In genomic region chr2:124930719-124931118, GRCm38 (mm10) we compare ENCODE assay signal across 23 mouse cellular contexts.
A peak's percentile ranks its signal among the peaks of the same experiment; 100 is the strongest.
DNase-seq lines count a peak whose midpoint lies in the region; ATAC-seq lines count a peak whose summit lies in the region.
"Had no signal": no experiment of that assay in that cellular context is flagged by ENCODE, and none has a peak within 500 bp of the region (broad histone marks: within the 10 kb centered on the region; RNA-seq: fewer than 3 reads in every experiment).

No protein-coding gene starts in this region.

- no peaks in the 10 kb centered on the region for H3K36me3 ChIP-seq in hindbrain, embryonic 10.5 days
- H3K36me3 ChIP-seq in hindbrain, embryonic 11.5 days (ENCODE audit: control insufficient read depth, insufficient read depth, low read length): no peaks in the 10 kb centered on the region
- H3K36me3 ChIP-seq: embryonic facial prominence, embryonic 10.5 days; heart, embryonic 15.5 days; hindbrain, embryonic 12.5 days had no signal

- intact Hi-C loops in left cerebral cortex, postnatal 4 days (cut with DNase I): loop anchor here (10.0 kb wide), 1 partner anchor 254 kb away; no protein-coding TSS in a partner anchor

- peaks cover 4% of the 10 kb centered on the region; the same call in 1 of the 2 replicates for H3K27me3 ChIP-seq in hindbrain, embryonic 10.5 days (ENCODE audit: insufficient read depth, poor library complexity, severe bottlenecking)
- H3K27me3 ChIP-seq in hindbrain, embryonic 11.5 days (ENCODE audit: control insufficient read depth, insufficient read depth, low read length): no peaks in the 10 kb centered on the region
- H3K27me3 ChIP-seq: CH12.LX; forebrain, embryonic 13.5 days; heart, embryonic 15.5 days; hindbrain, embryonic 12.5 days; Patski had no signal

- no peak; the same call in 1 of the 2 replicates for ATAC-seq in hindbrain, embryonic 11.5 days (ENCODE audit: low FRiP score)
- ATAC-seq: activated CD4-positive, CD25-positive, alpha-beta regulatory T cell, adult 4 months; forebrain, embryonic 13.5 days; forebrain, postnatal 0 days; hindbrain, embryonic 16.5 days; Patski had no signal

- no peak for DNase-seq in hindbrain, embryonic 10.5 days (ENCODE audit: low spot score)
- DNase-seq in hindbrain, embryonic 11.5 days (ENCODE audit: low spot score): no peak
- peak; percentile 3 to 9 for DNase-seq in left cerebral cortex, adult 9 months (ENCODE audit: low spot score in 2 of 2)
- DNase-seq in left cerebral cortex, postnatal 4 days: no peak
- DNase-seq in right cerebral cortex, postnatal 10 days (ENCODE audit: low spot score in 2 of 2): peak; percentile 32
- no peak for DNase-seq in right cerebral cortex, adult 2 months (ENCODE audit: low spot score in 2 of 2)
- DNase-seq: adrenal gland, adult 2 months; adrenal gland, postnatal 25 days; cerebellum, adult 2 months; cerebellum, postnatal 10 days; forebrain, postnatal 0 days; gastrocnemius, postnatal 36 days; heart, adult 2 months; heart, postnatal 14 days had no signal

- H3K4me2 ChIP-seq in hindbrain, embryonic 11.5 days (replicated peaks; ENCODE audit: low read depth, low read length): no peak overlapping the region
- H3K4me2 ChIP-seq: forebrain, embryonic 13.5 days; heart, embryonic 11.5 days; heart, embryonic 15.5 days; hindbrain, embryonic 12.5 days had no signal

- no peak overlapping the region for H3K9ac ChIP-seq in hindbrain, embryonic 11.5 days (ENCODE audit: low read depth, low read length)
- H3K9ac ChIP-seq: forebrain, embryonic 13.5 days; forebrain, postnatal 0 days; heart, embryonic 15.5 days; hindbrain, embryonic 12.5 days had no signal

- H3K4me1 ChIP-seq in hindbrain, embryonic 10.5 days (replicated peaks): peaks cover 10% of the 10 kb centered on the region
- H3K4me1 ChIP-seq in hindbrain, embryonic 11.5 days (replicated peaks; ENCODE audit: control insufficient read depth, insufficient read depth, low read length): no peaks in the 10 kb centered on the region
- H3K4me1 ChIP-seq: heart, embryonic 15.5 days had no signal

- no peaks in the 10 kb centered on the region for H3K9me3 ChIP-seq in hindbrain, embryonic 10.5 days
- no peaks in the 10 kb centered on the region for H3K9me3 ChIP-seq in hindbrain, embryonic 11.5 days (ENCODE audit: control insufficient read depth, low read length)
- H3K9me3 ChIP-seq: embryonic facial prominence, embryonic 10.5 days; forebrain, embryonic 13.5 days; heart, embryonic 15.5 days; hindbrain, embryonic 12.5 days had no signal

- no peak overlapping the region for H3K4me3 ChIP-seq in hindbrain, embryonic 10.5 days
- H3K4me3 ChIP-seq in hindbrain, embryonic 11.5 days (ENCODE audit: low read depth, low read length): no peak overlapping the region
- H3K4me3 ChIP-seq: embryonic facial prominence, embryonic 10.5 days; forebrain, embryonic 13.5 days; heart, adult 2 months; heart, embryonic 15.5 days; hindbrain, embryonic 12.5 days had no signal

- 36% methylated on average over 7 of the region's 7 CpGs for WGBS in hindbrain, embryonic 10.5 days
- WGBS in hindbrain, embryonic 11.5 days: 41% methylated on average over 7 of the region's 7 CpGs

- peak overlapping the region; percentile 64; the same call in 1 of the 2 replicates for H3K27ac ChIP-seq in hindbrain, embryonic 10.5 days
- H3K27ac ChIP-seq in hindbrain, embryonic 11.5 days (ENCODE audit: low read depth, low read length): no peak overlapping the region
- H3K27ac ChIP-seq: embryonic facial prominence, embryonic 10.5 days; forebrain, embryonic 13.5 days; heart, adult 2 months; heart, embryonic 15.5 days; hindbrain, embryonic 12.5 days had no signal

Comparison
In these comparisons a context has a peak if more than half of its experiments do, and no peak if none do; other contexts are left out.
1. DNase-seq: peak in left cerebral cortex, adult 9 months (2 of 2) and right cerebral cortex, postnatal 10 days (2 of 2); none in hindbrain, embryonic 10.5 days (single experiment), hindbrain, embryonic 11.5 days (single experiment), left cerebral cortex, postnatal 4 days (single experiment) and right cerebral cortex, adult 2 months (0 of 2).